Mouse (Mus musculus) fibroblast of lung, adult 2 months (primary cell): ENCODE measurements at regions not wholly inside any gene's neighbourhood (a gene's known extent, or its start where the extent isn't known, plus 50 kb on each side); places are given as distances from the start of the nearest gene placed in this dataset.

Experiments used
- DNase-seq: peaks from one replicate; pipeline ENCODE4 v3.0.0-alpha.2; 2011; ENCODE audit warnings: low read depth

DNA sequence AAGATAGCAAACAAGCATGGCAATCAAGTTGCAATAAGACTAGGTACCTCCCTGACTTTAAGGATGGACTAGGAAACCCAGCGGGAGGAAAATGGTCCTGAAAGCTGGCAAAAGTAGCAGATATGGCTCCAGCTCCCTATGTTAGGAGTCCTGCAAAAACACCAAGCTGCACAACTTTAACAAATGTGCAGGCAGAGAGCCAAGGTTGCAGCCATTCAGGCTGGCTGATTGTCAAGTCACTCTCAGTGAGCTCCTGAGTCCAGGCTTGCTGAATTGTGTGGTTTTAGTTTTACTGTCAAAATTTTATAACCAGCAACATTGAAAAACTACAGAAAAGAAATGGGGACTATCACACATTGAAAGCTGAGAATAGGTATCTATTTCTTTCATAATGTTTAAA lies 1122.8 kb upstream of the Slc10a2 start:
- DNase-seq: no peak

DNA sequence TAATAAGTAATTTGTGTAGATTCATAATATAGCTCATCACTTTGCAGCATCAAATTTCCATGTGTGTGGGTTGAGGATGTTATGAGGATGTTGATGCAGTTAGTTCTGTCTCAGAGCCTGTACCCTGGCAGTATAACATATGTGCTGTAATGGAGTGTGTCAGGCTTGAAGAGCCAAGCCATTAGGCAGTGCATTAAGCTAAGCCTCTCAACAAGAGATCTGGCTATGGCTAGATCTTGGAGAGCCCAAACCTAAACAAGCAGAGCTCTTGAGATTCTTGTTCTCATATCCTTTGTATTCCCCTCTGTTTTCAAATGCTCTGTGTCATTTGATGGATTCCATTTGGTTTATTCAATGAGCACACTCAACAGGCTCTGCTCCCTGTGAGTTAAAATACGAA lies 1120.0 kb upstream of the Slc10a2 start:
- no peak for DNase-seq

DNA sequence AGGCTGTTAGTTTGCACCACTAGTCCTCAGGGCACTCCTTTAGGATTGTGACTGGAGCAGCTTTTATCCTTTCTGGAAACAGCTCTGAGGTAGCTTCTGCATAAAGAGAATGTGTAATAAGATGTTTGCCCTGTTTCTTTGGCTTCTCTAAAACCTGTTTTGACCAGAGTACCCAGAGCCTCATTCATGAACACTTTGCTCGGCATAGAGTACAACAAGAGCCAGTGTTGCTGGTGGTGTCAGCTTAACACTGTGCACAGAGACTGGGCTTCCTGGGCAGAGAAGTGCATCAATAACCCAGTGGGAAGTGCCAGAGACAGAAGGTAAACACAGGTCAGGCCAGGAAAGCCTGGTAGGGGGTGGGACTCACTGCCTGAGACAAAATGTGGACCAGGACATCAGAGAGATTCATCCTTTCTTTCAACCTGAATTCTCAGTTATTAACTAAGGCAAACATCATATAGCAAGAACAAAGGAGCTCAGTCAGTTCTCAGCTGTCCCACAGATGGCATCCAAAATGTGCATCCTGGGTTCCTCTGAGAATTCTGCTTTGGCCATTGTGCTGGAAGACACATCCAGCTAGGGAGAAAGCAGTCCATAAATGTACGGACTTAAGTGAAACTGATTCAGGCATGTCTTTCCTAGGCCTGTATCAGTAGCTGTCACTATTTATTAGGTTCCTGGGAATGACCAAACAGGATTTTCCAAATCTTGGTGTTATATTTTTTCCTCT lies 1102.6 kb upstream of the Slc10a2 start:
- no peak for DNase-seq

DNA sequence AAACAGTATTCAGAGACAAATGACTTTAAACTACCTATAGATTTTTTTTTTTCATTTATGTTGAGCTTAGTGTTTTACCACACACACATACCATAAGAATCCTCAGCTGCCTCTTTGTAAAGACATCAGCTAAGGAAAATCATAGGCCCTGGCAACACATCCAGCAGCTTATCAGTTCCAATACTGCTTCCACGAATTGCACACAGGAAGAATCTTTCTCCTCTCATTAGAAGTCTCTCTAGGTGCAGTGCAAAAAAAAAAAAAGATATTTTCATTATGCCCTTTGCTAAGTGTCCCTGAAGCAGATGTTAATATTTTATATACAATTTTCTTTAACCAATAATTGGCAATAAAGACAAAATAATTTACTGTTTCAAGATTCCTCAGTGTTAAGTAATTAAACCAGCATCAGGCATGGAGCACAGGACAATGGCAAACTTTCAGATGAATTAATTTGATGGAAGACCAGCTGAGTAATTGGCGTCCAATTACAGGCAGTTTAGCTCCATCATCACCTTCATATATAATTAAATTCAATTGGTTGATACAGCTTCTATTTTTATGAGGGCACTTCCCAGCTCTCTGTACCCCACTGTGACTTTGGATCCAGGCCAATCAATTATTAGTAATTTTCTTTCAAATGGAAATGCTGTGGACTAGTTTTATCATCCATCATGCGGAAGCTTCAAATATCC lies 1099.0 kb upstream of the Slc10a2 start:
- DNase-seq: no peak

DNA sequence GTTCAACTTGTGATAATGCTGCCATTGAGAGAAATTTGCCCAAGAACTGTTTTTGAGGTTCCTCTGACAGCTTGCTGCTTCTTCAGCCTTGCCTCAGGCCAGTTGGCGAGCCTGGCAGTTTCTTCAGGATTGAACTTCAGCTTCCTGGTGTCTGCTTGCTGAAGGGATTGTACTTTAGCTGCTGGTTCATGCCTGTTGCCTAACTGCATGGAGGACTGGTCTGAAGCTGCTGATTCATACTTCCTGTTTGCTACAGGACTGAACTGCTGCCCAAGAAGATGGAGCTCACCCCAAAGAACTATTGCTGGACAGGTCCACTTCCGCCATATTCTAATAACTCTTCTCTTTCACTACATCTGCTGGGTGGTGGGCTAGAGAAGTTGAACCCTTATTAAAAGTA lies 1086.3 kb upstream of the Slc10a2 start:
- no peak for DNase-seq

DNA sequence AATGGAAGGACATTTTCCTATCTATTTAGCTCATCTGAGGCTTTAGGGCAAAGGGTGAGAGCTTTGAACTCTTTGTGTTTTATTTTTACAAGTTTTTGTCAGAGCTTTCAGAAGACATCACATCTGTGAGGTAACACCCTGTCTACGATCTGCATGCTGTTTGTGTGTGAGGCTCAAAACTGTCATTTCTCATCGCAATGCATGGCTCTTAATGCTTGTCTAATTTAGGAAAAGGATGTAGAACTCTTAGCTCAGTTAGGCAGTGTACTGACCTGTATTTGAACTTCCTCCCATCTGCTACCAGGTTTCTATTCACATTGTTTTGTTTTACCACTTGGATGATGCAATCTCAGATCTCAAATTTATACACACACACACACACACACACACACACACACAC lies 1083.3 kb upstream of the Slc10a2 start:
- DNase-seq: no peak

DNA sequence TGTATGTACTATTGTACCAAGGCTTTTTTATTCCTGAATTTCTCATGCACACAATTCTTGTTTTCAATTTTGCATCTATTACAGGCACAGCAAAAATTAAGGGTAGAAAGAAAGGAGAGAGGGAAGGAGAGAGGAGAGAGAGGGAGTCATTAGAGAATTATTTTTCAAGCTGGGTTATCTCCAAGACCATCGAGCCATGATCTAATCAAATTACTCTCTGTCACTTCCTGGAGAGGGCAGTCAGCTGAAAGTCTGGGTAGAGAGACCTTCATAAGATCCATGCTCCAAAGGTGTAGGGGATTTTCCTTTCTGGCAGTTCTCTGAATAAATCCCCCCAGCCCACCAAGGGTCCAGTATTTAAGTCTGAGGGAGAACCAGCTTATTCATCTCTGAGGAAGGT lies 1081.4 kb upstream of the Slc10a2 start:
- no peak for DNase-seq

DNA sequence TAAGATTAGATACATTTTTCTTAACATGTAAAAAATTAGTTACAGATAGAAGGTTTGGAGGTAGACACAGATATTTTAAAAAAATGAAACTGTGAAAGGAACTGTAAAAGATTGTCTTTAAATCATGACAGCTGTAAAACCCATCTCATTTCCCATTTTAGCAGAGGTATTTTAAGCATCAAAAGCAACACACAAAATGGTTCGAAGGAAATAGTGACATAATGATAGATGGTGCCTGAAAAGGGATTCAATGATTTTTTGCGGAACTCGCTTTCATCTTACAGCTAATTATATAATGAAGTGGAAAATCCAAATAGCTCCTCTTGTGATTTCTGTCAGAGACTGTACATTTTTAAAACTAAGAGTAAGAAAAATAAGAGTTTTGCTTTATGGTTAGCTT lies 1074.5 kb upstream of the Slc10a2 start:
- DNase-seq: no peak

DNA sequence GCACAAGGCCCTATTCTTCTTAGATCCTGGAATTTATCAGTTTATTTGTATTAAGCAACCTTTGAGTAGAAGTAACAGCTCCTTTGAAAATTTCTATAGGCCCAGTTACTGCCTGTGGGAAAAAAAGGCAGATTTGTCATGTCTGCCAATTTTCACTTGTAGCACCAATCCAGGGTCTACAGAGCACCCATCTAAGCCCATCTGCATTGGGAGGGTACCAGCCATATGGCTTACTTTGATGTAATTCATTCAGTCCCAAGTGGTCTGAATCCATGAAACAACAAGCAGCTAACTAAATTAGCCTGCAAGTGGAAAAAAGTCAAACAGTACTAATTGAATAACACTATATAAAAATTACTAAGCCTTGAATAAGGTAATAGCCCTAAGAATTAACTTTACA lies 1061.3 kb upstream of the Slc10a2 start:
- no peak for DNase-seq

DNA sequence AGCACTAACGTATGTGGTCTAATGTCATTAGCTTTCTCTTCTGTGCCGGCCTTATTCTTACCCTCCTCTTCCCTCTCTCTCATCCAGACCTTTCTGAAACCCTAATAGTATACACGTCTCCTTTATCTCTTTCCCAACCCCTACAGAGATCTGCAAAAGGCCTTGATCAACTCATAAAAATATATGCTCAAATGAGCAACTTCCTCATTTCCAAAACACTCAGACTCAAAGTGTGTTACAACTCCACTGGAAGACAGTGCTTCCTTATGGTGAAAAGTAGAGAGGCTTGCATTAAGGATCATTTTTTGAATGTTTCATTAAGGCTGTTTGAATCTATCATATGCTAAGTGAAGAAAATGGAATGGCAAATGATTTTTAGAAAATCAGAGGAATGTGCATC lies 1060.1 kb upstream of the Slc10a2 start:
- DNase-seq: no peak

DNA sequence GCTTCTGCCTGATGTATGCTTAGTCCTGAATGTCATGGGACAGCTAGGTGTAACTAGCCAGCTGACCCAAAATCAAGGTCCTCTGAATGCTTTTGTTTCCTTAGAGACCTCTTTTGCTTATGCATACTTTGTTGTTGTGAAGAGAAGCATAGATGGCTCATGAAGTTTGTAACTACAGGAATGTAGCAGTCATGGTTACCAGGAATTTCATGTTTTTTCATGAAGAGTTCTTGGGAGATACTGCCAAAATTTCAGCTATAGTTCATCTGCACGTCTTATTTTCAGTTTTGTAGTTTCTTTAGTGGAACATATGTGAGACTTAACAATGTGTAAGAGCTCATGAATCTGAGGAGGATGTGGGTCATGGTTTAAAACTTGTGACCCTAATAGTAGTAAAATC lies 1059.6 kb upstream of the Slc10a2 start:
- no peak for DNase-seq

DNA sequence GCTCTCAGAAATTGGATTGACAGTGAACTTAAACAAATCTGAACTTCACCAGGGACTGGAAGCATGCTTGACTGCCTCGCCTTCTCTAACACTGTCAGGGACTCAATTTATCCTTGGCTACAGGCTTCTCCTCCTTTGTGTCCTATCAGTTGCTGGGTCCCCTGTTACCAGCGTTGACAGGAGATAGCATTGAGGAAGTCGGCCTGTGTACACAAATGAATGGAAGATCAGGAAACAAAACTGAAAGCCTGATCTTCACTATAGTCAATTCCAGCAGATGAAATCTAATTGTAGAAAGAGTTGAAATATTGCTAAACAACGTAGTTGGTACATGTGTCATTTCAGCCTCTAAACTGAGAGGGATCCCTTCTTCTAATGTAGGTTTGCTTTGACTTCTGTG lies 1039.4 kb upstream of the Slc10a2 start:
- no peak for DNase-seq

DNA sequence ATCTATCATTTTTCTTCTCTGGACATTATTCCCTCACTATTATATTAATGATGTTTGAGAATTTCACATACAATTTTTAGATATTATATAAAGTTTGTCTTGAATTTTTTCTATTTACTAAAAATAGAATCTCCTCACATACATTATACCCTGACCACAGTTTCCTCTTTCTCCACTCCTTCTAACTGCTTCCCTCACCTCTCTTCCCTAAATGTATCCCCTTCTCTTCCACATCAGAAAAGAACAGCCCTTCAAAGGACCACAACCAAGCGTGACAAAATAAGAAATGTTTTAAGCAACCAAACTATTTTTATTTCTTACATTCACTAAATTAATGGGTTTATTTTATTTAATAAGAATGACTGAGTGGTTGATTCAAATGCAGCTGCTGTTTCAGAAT lies 1034.9 kb upstream of the Slc10a2 start:
- DNase-seq: no peak

DNA sequence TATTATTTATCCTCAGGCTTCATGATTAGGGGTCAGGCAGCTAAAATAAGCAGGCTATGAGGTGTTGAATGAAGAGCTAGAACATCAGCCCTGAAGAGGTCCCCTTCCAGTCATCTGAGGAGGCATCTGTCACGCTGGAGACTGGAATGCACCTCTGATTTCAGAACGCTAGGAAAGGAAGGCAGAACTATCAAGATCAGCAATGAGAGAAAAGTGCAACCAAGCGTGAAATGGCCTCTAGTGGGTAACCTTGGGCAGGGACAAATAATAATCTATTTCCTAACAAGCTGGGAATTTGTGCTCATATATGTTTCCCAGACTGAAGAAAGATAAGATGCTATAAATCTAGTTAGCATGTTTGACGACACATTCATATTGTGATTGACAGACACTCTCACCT lies 1034.0 kb upstream of the Slc10a2 start:
- DNase-seq: no peak

DNA sequence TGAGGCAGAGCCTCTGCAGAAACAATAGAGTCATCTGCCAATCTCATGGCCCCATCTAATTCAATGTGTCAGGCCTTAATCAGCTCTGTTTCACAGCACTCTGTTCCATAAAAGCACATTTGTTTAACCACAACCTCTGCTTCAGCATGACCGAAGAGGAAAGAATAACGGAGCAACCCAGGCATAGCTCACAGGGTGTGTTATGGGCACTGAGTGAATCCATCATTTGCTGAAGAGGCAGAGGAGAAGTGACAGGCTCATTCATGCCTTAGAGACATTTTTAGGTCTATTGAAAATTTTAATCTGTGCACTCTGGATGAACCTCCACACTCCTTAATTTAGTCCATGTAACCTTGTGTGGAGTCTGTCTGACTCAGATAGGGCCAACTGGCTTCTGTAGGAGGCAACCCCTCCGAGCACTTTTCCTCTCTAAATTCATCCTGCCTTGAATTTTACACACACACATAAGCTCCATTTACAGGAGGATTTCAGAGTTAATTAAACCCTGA lies 1027.1 kb upstream of the Slc10a2 start:
- no peak for DNase-seq

DNA sequence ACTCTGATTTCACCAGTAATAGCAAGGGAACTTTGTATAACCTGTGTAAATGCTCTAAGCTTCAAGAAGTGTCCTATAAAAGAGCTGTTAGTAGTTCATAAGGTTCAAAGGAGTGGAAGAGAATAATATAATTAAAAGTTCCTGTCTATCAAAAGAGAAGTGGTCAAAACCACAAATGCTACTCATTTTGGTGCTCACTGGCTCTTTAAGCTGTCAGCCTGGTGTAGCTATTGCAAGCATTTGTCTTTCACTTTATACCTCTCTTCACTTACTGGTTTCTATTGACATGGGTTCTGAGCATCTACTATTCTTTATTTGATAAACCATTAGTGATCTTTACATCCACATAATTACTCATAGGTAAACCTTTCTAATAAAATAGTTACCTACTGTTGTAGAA lies 1020.1 kb upstream of the Slc10a2 start:
- DNase-seq: no peak

DNA sequence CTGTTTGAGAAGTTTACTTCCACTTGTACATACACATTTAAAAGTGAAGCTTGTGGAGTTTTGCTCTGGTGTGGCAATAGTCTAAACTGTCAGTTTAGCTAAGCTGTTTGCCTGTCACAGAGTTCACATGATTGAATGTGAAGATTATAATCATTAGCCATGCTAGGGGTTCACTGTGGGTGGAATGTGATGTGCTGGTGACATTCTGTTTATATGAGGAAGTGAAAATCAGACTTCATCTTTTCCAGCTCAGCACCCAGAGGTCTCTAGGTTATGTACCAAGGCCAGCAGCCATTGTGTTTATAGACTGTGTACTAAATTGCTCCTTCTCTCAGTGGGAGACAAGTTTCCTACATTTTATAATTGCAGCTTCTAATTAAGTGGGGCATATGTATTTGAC lies 1014.4 kb upstream of the Slc10a2 start:
- DNase-seq: no peak

DNA sequence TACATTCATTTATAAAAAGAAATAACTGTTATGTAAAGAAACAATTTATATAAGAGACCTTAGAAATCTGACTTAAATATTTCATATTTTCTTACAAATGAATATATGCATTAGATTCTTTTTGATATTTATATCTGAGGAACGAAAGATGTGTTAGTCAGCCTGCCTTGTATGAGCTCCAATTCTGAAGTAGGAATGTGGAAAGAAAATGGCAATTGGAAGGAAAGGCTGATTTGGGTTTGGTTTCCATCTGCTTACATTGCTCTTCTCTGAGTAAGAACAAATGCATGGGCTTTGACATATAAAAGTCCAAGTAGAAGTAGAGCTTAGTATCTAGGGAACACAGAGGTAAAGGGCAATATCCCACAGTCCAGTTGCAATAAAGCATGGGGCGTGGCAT lies 1006.2 kb upstream of the Slc10a2 start:
- DNase-seq: no peak

DNA sequence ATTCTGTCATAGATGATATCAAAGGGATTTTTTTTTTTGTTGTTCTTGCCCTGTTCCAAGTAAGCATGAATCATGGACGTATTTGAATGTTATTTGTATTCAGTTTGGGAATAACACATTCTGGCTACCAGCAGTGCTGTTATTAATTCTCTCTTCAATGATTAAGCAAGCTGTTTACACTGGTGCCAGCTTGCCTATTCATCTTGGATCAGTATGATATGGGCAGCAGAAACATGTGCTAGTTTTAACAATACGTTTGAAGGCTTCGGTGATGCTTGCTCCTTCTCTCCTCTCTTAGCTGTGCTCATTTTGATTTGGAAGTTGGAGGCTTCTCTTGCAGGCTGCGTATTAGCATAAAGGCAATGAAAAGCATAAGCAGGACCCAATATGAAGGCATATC lies 984.9 kb upstream of the Slc10a2 start:
- no peak for DNase-seq

DNA sequence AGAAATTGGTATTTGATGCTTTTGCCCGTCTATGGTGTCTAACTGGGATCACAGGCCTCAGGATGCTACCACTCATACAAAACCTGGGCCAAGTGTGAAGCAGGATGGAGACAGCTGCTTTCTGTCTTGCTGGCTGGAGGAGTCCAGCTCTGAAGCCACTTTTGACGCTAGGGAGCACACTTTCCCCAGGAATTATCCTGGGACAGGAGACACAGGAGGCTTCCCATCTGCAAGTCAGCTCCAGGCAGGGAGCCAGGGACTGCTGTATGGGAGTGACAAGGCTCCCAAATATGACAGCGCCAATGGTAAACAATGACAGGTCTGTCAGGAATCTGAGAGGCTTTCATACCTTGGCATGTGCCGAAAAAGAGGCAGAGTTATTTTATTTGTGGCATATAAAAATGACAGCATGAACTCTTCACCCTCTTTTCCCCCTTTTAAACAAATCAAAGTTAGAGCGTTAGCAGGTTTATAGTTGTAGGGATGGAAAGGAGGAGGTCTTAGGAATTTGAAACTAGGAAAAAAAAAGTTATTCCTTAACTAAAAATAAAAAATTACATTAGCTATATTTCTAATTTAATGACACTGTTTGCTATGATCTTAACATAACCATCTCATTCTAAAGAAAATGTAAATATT lies 938.9 kb upstream of the Slc10a2 start:
- DNase-seq: peak; percentile 12

DNA sequence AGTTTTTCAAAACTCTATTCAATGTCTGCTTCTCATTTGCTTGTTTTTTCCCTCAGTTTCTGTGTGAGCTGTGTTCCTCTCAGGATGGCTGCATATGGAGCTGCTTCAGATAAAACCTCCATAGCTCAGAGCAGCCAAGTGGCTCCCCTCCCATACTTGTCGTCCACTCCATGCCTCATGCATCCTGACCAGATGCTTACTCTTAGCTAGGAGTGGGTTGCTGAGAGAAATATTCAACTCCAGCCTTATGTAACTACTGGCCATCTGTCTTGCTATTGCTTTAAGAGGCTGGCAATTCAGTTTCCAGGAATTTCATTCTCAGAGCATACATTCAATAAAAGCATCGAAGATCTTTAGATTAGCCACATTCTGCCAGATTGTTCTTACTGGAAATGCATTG lies 907.1 kb upstream of the Slc10a2 start:
- DNase-seq: no peak

DNA sequence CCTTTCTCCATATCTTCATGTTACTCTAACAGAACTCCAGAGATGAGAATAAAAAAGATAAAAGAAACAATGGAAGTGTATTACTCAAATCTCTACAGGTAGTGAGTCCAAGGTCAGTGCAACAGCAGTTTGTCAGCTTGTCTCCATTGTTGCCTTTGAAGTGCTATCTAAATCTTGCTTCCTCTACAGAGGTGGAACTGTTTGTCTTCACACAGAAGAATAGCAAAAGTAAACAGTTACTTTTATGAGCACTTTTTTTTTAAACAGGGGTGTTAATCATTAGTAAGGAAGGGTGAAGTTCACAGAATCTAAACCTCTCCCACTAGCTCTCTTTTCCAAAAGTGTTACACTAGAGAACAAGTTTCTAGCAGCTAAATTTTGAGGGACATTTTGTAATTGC lies 906.0 kb upstream of the Slc10a2 start:
- DNase-seq: no peak

DNA sequence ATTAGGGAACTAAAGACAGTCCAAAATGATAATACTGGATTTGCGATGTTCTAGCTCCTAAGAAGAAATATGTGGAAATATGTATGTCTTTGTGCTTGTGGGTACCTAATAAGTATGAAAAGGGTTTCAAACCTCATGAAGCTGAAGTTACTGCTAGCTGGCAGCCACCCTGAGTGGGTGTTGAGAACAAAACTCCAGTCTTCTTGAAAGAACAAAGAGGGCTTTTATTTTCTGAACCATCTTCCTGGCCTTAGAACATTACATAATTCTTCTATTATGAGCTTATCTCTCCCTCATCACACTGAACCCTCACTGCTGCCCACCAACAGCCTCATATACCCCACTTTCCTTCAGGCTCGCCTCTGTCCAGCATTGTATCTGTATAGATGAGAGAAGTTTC lies 905.6 kb upstream of the Slc10a2 start:
- no peak for DNase-seq
